Mouse (Mus musculus): ENCODE measurements at regions not wholly inside any gene's neighbourhood (a gene's known extent, or its start where the extent isn't known, plus 50 kb on each side); places are given as distances from the start of the nearest gene placed in this dataset.

- Histone ChIP-seq H3K4me1 (ENCODE audit: control insufficient read depth, insufficient read depth, low read length) (no peaks in the 10 kb centered on the region), H3K27ac (ENCODE audit: insufficient read depth, low read length) (no peak overlapping the region), H3K4me3 (ENCODE audit: insufficient read depth, low read length) (no peak overlapping the region)
- TF ChIP-seq POLR2A (IDR thresholded peaks at IDR 0.05; ENCODE audit: extremely low read depth, insufficient read depth, low read length) (no peak), CTCF (IDR thresholded peaks at IDR 0.05; ENCODE audit: extremely low read depth, insufficient read depth, low read length) (no peak)
Measured at GRCm38 (mm10) chr11:19340889-19341288, 322.1 kb upstream of the Meis1 start.

DNA sequence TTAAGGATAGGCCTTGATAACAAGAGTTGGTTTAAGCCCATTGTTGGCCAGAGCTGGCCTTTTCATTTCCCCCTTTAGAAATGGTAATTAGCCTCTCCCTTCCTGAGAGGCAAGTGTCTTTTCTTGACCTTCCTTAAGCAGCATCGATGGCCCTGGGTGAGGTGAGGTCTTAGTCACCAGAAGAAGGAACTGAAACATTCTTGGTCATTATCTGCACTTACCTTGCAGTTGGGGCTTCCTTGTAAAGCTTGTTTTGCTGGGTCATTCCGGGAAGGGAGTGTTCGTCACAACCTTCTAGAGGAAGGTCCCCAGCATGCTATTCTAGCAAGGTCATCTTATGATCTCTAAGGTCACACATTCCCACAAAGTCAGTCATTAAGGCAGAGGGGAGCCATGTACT is 322.6 kb upstream of the Meis1 start:
- H3K4me3 ChIP-seq (ENCODE audit: insufficient read depth, low read length), result no peak overlapping the region
- H3K4me1 ChIP-seq (ENCODE audit: control insufficient read depth, insufficient read depth, low read length), result no peaks in the 10 kb centered on the region
- TF ChIP-seq POLR2A (IDR thresholded peaks at IDR 0.05; ENCODE audit: extremely low read depth, insufficient read depth, low read length), result no peak
- TF ChIP-seq CTCF (IDR thresholded peaks at IDR 0.05; ENCODE audit: extremely low read depth, insufficient read depth, low read length), result no peak
- no peak overlapping the region for H3K27ac ChIP-seq (ENCODE audit: insufficient read depth, low read length)

GRCm38 (mm10) chr11:19342803-19343202 is 324.0 kb upstream of the Meis1 start:
- TF ChIP-seq CTCF (IDR thresholded peaks at IDR 0.05; ENCODE audit: extremely low read depth, insufficient read depth, low read length) (no peak), POLR2A (IDR thresholded peaks at IDR 0.05; ENCODE audit: extremely low read depth, insufficient read depth, low read length) (no peak)

DNA sequence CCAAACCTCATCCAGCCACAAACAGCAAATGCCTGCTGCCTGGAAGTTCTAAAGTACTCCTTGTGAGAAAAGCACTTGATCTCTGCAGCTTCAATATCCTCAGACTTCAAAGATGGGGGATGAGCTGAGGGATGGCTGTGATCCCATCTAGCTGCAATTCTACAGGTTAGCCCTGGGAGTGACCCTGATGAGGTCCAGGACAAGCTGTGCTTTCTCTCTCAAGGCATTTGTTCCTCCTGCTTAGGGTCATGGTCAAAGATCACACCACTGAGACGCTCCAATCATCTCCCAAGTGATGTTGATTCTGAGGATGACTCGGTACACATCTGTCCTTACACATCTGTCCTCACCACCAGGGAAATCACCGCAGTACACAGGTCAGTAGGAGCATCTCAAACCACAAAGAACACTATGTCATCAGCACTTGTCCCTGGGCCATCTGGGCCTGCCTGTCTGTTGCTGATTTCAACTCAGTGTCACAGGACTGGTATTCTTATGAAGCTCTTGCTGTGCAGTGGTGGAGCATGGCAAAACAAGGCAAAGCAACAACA is 327.6 kb upstream of the Meis1 start:
- no peak for TF ChIP-seq POLR2A (IDR thresholded peaks at IDR 0.05; ENCODE audit: extremely low read depth, insufficient read depth, low read length)
- no peak for TF ChIP-seq CTCF (IDR thresholded peaks at IDR 0.05; ENCODE audit: extremely low read depth, insufficient read depth, low read length)
- H3K4me1 ChIP-seq (ENCODE audit: control insufficient read depth, insufficient read depth, low read length), result no peaks in the 10 kb centered on the region
- H3K27ac ChIP-seq (ENCODE audit: insufficient read depth, low read length), result no peak overlapping the region
- no peak overlapping the region for H3K4me3 ChIP-seq (ENCODE audit: insufficient read depth, low read length)

More at GRCm38 (mm10) chr11:19342803-19343202, 324.0 kb upstream of the Meis1 start:
- H3K4me1 ChIP-seq (ENCODE audit: control insufficient read depth, insufficient read depth, low read length), result no peaks in the 10 kb centered on the region
- H3K27ac ChIP-seq (ENCODE audit: insufficient read depth, low read length), result no peak overlapping the region
- H3K4me3 ChIP-seq (ENCODE audit: insufficient read depth, low read length), result no peak overlapping the region

DNA sequence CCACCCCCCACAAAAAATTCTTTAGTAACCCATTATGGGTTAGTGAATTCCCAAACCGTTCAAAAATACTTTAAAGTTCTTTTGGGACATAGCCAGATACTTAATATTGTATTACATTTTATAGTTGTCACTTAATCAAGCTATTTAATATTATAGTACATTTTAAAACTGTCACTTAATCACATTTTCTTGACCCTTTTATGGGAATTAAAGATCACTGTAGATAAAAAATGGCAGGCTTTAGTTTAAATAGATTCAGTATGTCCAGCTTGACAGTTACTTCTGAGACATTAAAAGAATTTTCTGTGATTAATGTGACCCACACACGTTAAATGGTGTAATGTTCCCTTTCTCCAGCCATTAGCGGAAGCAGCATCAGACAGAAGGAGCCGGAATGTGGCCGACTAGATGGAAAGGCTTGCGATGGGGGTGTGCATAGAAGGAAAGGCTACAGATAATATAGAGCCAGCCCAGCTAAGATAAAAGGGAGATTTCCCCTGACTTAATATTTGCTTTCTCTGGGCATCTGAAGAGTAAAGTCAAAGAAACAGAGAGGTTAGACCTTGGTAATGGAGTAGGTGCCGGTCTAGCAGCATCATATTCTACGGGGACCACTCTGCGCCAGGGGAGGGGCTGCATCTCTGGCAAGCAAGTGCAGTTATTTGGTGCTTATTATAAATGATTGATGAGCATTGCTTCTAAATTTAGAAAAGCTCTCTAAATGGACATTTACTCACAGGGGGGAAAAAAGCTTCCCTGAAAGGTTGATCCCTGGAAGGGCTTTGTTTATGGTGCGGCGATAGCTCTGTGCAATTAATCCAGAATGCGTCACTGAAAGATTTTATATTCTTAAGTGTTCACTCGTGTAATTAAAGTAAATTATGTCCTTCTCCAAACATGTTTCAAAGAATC is 331.8 kb upstream of the Meis1 start:
- TF ChIP-seq CTCF (IDR thresholded peaks at IDR 0.05; ENCODE audit: extremely low read depth, insufficient read depth, low read length) (no peak), POLR2A (IDR thresholded peaks at IDR 0.05; ENCODE audit: extremely low read depth, insufficient read depth, low read length) (no peak)
- H3K4me1 ChIP-seq (ENCODE audit: control insufficient read depth, insufficient read depth, low read length), result no peaks in the 10 kb centered on the region
- no peak overlapping the region for H3K4me3 ChIP-seq (ENCODE audit: insufficient read depth, low read length)
- H3K27ac ChIP-seq (ENCODE audit: insufficient read depth, low read length), result no peak overlapping the region

DNA sequence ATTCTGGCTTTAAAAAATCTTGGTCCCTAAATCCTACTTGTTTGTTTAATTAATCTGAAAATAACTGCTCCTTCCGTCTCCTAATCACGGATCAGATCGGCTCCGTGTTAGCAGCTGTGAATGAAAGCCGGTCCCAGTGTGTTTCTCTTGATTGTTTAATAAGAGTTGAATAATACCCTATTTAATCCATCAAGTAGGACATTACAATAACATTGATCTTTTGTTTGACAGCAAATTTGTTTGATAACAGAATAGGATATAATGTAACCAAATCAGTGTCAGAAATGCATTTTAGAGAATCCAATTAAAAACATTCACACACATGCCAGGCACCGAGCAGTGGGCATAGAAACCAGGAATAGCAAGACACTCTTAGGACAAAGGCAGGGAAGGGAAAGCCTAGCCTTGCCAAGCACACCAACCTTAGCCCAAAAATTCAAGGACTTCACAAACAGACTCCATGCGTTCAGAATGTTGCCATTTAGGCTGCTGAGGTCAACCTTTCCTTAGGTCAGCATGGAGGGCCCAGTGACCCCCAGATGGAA is 332.5 kb upstream of the Meis1 start:
- Histone ChIP-seq H3K27ac (ENCODE audit: insufficient read depth, low read length) (no peak overlapping the region), H3K4me1 (ENCODE audit: control insufficient read depth, insufficient read depth, low read length) (no peaks in the 10 kb centered on the region)
- no peak for TF ChIP-seq CTCF (IDR thresholded peaks at IDR 0.05; ENCODE audit: extremely low read depth, insufficient read depth, low read length)
- TF ChIP-seq POLR2A (IDR thresholded peaks at IDR 0.05; ENCODE audit: extremely low read depth, insufficient read depth, low read length), result no peak

GRCm38 (mm10) chr11:19353706-19354105 is 334.9 kb upstream of the Meis1 start:
- H3K4me1 ChIP-seq (ENCODE audit: control insufficient read depth, insufficient read depth, low read length), result no peaks in the 10 kb centered on the region
- TF ChIP-seq CTCF (IDR thresholded peaks at IDR 0.05; ENCODE audit: extremely low read depth, insufficient read depth, low read length), result no peak
- no peak for TF ChIP-seq POLR2A (IDR thresholded peaks at IDR 0.05; ENCODE audit: extremely low read depth, insufficient read depth, low read length)
- no peak overlapping the region for H3K27ac ChIP-seq (ENCODE audit: insufficient read depth, low read length)

More for the DNA sequence above, 332.5 kb upstream of the Meis1 start:
- no peak overlapping the region for H3K4me3 ChIP-seq (ENCODE audit: insufficient read depth, low read length)

DNA sequence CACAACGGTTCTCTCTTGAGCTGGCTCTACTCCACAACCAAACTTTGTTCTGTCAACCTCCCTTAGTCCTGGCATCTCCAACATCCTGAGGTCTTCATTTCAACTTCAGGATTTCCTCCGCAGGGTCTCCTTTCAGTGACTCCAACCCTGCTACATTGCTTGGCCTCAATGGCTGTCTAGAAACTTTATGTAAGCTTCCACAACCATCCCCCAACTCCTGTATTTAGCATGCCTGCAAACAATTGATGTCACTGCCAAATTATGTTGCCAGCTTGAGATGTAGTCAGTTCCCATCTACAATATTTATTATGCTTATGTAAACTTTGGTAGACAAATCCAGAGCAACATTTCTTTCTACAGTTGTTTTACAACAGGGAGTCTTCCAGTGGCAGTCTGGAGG is 336.4 kb upstream of the Meis1 start:
- no peak for TF ChIP-seq CTCF (IDR thresholded peaks at IDR 0.05; ENCODE audit: extremely low read depth, insufficient read depth, low read length)
- TF ChIP-seq POLR2A (IDR thresholded peaks at IDR 0.05; ENCODE audit: extremely low read depth, insufficient read depth, low read length), result no peak
- Histone ChIP-seq H3K4me1 (ENCODE audit: control insufficient read depth, insufficient read depth, low read length) (no peaks in the 10 kb centered on the region), H3K4me3 (ENCODE audit: insufficient read depth, low read length) (no peak overlapping the region), H3K27ac (ENCODE audit: insufficient read depth, low read length) (no peak overlapping the region)

More at GRCm38 (mm10) chr11:19353706-19354105, 334.9 kb upstream of the Meis1 start:
- H3K4me3 ChIP-seq (ENCODE audit: insufficient read depth, low read length), result no peak overlapping the region

DNA sequence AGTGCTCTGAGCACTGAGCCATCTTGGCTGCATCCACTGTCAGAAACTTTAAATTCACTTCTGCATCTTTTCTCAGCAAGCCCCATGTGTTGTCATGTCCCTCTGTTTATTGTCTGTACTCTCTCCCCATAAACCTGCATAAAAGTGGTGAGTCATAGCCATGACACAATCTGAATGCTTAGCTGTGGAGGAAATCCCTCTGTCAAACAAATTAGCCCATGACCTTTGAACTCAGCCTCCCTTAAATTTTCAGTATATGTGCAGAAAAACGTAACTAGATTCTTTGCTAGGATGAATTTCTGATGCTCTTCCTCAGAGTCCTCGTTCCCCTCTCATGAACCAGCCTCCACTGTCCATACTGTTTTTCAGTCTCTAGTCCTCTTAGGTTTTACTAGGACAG is 337.4 kb upstream of the Meis1 start:
- no peaks in the 10 kb centered on the region for H3K4me1 ChIP-seq (ENCODE audit: control insufficient read depth, insufficient read depth, low read length)
- H3K27ac ChIP-seq (ENCODE audit: insufficient read depth, low read length), result no peak overlapping the region
- TF ChIP-seq POLR2A (IDR thresholded peaks at IDR 0.05; ENCODE audit: extremely low read depth, insufficient read depth, low read length) (no peak), CTCF (IDR thresholded peaks at IDR 0.05; ENCODE audit: extremely low read depth, insufficient read depth, low read length) (no peak)

More for the DNA sequence above, 337.4 kb upstream of the Meis1 start:
- H3K4me3 ChIP-seq (ENCODE audit: insufficient read depth, low read length), result no peak overlapping the region

All from cortical plate, adult 2 months (tissue).